Mouse (Mus musculus) kidney, adult 18-20 months (tissue): Measurements from ENCODE around the gene Map3k6.

Experiments used
- DNase-seq: peaks from one replicate; pipeline ENCODE4 v3.0.0; 2021

The Map3k6 gene

GRCm38 (mm10) chr4:133240490-133240921 is at the start of gene Map3k6:
TSS of gene Map3k6 (plus strand) at chr4:133240818.
- DNase-seq = peak; percentile 84

- DNase-seq = no peak
Measured at GRCm38 (mm10) chr4:133194482-133194881, 46.1 kb upstream of the Map3k6 start.

GRCm38 (mm10) chr4:133195014-133195413 is 45.6 kb upstream of the Map3k6 start:
- DNase-seq = no peak

- no peak for DNase-seq
Measured at GRCm38 (mm10) chr4:133196136-133196535, 44.5 kb upstream of the Map3k6 start.

- DNase-seq = peak; percentile 18
Measured at GRCm38 (mm10) chr4:133196852-133197251, 43.8 kb upstream of the Map3k6 start.

- peak; percentile 17 for DNase-seq
Measured at GRCm38 (mm10) chr4:133197355-133197754, 43.3 kb upstream of the Map3k6 start.

- DNase-seq = peak; percentile 62
Measured at GRCm38 (mm10) chr4:133197801-133198286, 42.8 kb upstream of the Map3k6 start.

- no peak for DNase-seq
Measured at GRCm38 (mm10) chr4:133198337-133199180, 42.1 kb upstream of the Map3k6 start.

- no peak for DNase-seq
Measured at GRCm38 (mm10) chr4:133199743-133200142, 40.9 kb upstream of the Map3k6 start.

- DNase-seq = peak; percentile 35
Measured at GRCm38 (mm10) chr4:133200343-133200742, 40.3 kb upstream of the Map3k6 start.

- peak; percentile 88 for DNase-seq
Measured at GRCm38 (mm10) chr4:133201006-133201771, 39.4 kb upstream of the Map3k6 start.

- DNase-seq = no peak
Measured at GRCm38 (mm10) chr4:133202254-133202653, 38.4 kb upstream of the Map3k6 start.

GRCm38 (mm10) chr4:133203591-133203990 is 37.0 kb upstream of the Map3k6 start:
- no peak for DNase-seq

GRCm38 (mm10) chr4:133204379-133204778 is 36.2 kb upstream of the Map3k6 start:
- no peak for DNase-seq

- DNase-seq = peak; percentile 54
Measured at GRCm38 (mm10) chr4:133209366-133209765, 31.3 kb upstream of the Map3k6 start.

- DNase-seq = no peak
Measured at GRCm38 (mm10) chr4:133210023-133210787, 30.4 kb upstream of the Map3k6 start.

- DNase-seq = no peak
Measured at GRCm38 (mm10) chr4:133210788-133211390, 29.7 kb upstream of the Map3k6 start.

GRCm38 (mm10) chr4:133211751-133212561 is 28.7 kb upstream of the Map3k6 start, which contains the start of the genes Cd164l2 and Gpr3:
TSS of gene Cd164l2 (plus strand) at chr4:133212131.
TSS of gene Gpr3 (minus strand) at chr4:133212536.
- DNase-seq = no peak

- peak; percentile 84 for DNase-seq
Measured at GRCm38 (mm10) chr4:133212562-133213267, 27.9 kb upstream of the Map3k6 start.

- DNase-seq = peak; percentile 26
Measured at GRCm38 (mm10) chr4:133213268-133213590, 27.4 kb upstream of the Map3k6 start.

GRCm38 (mm10) chr4:133213661-133214060 is 27.0 kb upstream of the Map3k6 start:
- DNase-seq = no peak
